Mouse (Mus musculus) liver, postnatal 0 days (tissue): ENCODE results near the gene Slc5a6.

Source experiments
- CTCF ChIP-seq: sonication (generic); IDR thresholded peaks from 2 replicates; pipeline ENCODE4 v1.5.1; 2016; ENCODE audit warnings: antibody characterized with exemption, low read depth
- EP300 ChIP-seq: IDR thresholded peaks from 2 replicates; pipeline ENCODE4 v1.6.1; 2016; ENCODE audit warnings: antibody characterized with exemption, low read depth, mild to moderate bottlenecking

- no peak for TF ChIP-seq CTCF
- no peak for TF ChIP-seq EP300
Measured at GRCm38 (mm10) chr5:31000122-31000521, 48.6 kb downstream of the Slc5a6 start.
